Mouse (Mus musculus) heart, postnatal 0 days (tissue): Measurements from ENCODE around the gene Gm28308. TPM values are rescaled to one million over a fixed set of nuclear protein-coding genes. Genes with fewer than 3 reads are reported as not detected.

Experiments used
- ATAC-seq: fragments of 200-750 bp; cut with Nextera tagmentation; 2 replicates; pipeline ENCODE4 v1.8.0; 2017; ENCODE audit warnings: low read depth, moderate number of reproducible peaks, moderate library complexity; ENCODE audit not compliant: insufficient read depth
- DNase-seq: peaks from one replicate; pipeline ENCODE4 v3.0.0-alpha.2; 2016; ENCODE audit warnings: low spot score
- H3K27ac ChIP-seq: fragments of 300-500 bp; sonication (generic); 2 replicates; pipeline ENCODE4 v1.5.1; 2014; ENCODE audit warnings: low read depth, mild to moderate bottlenecking
- H3K27me3 ChIP-seq: fragments of 300-500 bp; sonication (generic); 2 replicates; pipeline ENCODE4 v1.6.1; 2014; ENCODE audit warnings: low read length, mixed read lengths; ENCODE audit not compliant: control insufficient read depth, insufficient read depth
- H3K36me3 ChIP-seq: fragments of 300-500 bp; sonication (generic); replicated peaks from 2 replicates; pipeline ENCODE4 v1.6.1; 2014; ENCODE audit warnings: low read length, mixed read lengths; ENCODE audit not compliant: control insufficient read depth, insufficient read depth
- H3K4me1 ChIP-seq: fragments of 300-500 bp; sonication (generic); 2 replicates; pipeline ENCODE4 v1.6.1; 2014; ENCODE audit warnings: antibody characterized with exemption; ENCODE audit not compliant: control insufficient read depth, insufficient read depth
- H3K4me2 ChIP-seq: fragments of 300-500 bp; sonication (generic); 2 replicates; pipeline ENCODE4 v1.6.1; 2014; ENCODE audit warnings: low read depth, mild to moderate bottlenecking, low read length, moderate library complexity
- H3K4me3 ChIP-seq: fragments of 300-500 bp; sonication (generic); 2 replicates; pipeline ENCODE4 v1.5.1; 2014; ENCODE audit warnings: low read depth, low read length
- H3K9ac ChIP-seq: fragments of 300-500 bp; sonication (generic); replicated peaks from 2 replicates; pipeline ENCODE4 v1.6.1; 2014; ENCODE audit warnings: low read depth, low read length, mixed read lengths
- H3K9me3 ChIP-seq: fragments of 300-500 bp; sonication (generic); replicated peaks from 2 replicates; pipeline ENCODE4 v1.6.1; 2016; ENCODE audit warnings: low read length; ENCODE audit not compliant: control insufficient read depth
- CTCF ChIP-seq: IDR thresholded peaks from 2 replicates; pipeline ENCODE4 v1.5.1; 2016; ENCODE audit warnings: antibody characterized with exemption, control low read depth, low read depth
- EP300 ChIP-seq: IDR thresholded peaks from 2 replicates; pipeline ENCODE4 v1.6.1; 2016; ENCODE audit warnings: antibody characterized with exemption, low read depth
- WGBS: fragments of 180-500 bp; shearing (Covaris S2); extraction: QIAGEN DNeasy Blood & Tissue Kit; methylation state at CpG from one replicate; pipeline ENCODE4 v1.1.7; 2014; 5-methylcytosine and 5-hydroxymethylcytosine counted together
- polyA plus RNA-seq: library from polyadenylated mRNA; unstranded; fragments of >200 nt; fragmentation: Nextera tagmentation; extraction: Ambion mirVana; gene quantifications from 2 replicates; pipeline ENCODE4 v1.2.1, GENCODE M21; 2015
- total RNA-seq: library from RNA; depleted of rRNA; stranded (reverse); fragments of >200 nt; gene quantifications from 2 replicates; pipeline ENCODE4 v1.2.3, GENCODE M21; 2014; ENCODE audit warnings: low replicate concordance

The Gm28308 gene
- total and polyA plus RNA-seq, 2 experiments from 2014 or later = not detected

- TF ChIP-seq EP300 (no peak), CTCF (no peak)
- Histone ChIP-seq H3K27me3 (peaks cover 99% of the 10 kb centered on the region), H3K4me2 (peak within 1 kb of the TSS; percentile 49), H3K9me3 (no peaks in the 10 kb centered on the region), H3K36me3 (no peaks in the 10 kb centered on the region), H3K4me1 (no peaks in the 10 kb centered on the region), H3K9ac (no peak within 1 kb of the TSS), H3K27ac (no peak within 1 kb of the TSS), H3K4me3 (peak within 1 kb of the TSS; percentile 33)
- ATAC-seq (no peak), DNase-seq (no peak)
- WGBS = 3% methylated on average over 47 of the region's 47 CpGs
Observed at GRCm38 (mm10) chr6:52208072-52208867, 4.9 kb downstream of the Gm28308 start, which contains the start of gene Hoxa6. Gene Hoxa6 (minus strand): TSS chr6:52208722.

GRCm38 (mm10) chr6:52207684-52207976 lies 5.5 kb downstream of the Gm28308 start:
- Histone ChIP-seq H3K27me3 (peaks cover 99% of the 10 kb centered on the region), H3K9ac (no peak overlapping the region), H3K27ac (no peak overlapping the region), H3K9me3 (no peaks in the 10 kb centered on the region), H3K4me3 (no peak overlapping the region), H3K4me2 (no peak overlapping the region), H3K4me1 (no peaks in the 10 kb centered on the region), H3K36me3 (no peaks in the 10 kb centered on the region)
- no peak for TF ChIP-seq EP300
- no peak for TF ChIP-seq CTCF
- DNase-seq = no peak
- no peak for ATAC-seq

GRCm38 (mm10) chr6:52206882-52207683 lies 6.1 kb downstream of the Gm28308 start:
- Histone ChIP-seq H3K27ac (no peak overlapping the region), H3K36me3 (no peaks in the 10 kb centered on the region), H3K4me1 (no peaks in the 10 kb centered on the region), H3K4me3 (no peak overlapping the region), H3K27me3 (peaks cover 99% of the 10 kb centered on the region), H3K9ac (no peak overlapping the region), H3K4me2 (no peak overlapping the region), H3K9me3 (no peaks in the 10 kb centered on the region)
- WGBS = 13% methylated on average over 4 of the region's 4 CpGs
- ATAC-seq (no peak), DNase-seq (no peak)
- TF ChIP-seq CTCF (no peak), EP300 (no peak)

GRCm38 (mm10) chr6:52205638-52206621 lies 7.2 kb downstream of the Gm28308 start:
- H3K4me3 ChIP-seq = peak overlapping the region; percentile 2; the same call in 1 of the 2 replicates
- H3K4me1 ChIP-seq = no peaks in the 10 kb centered on the region
- TF ChIP-seq CTCF (no peak), EP300 (no peak)
- 5% methylated on average over 55 of the region's 55 CpGs for WGBS
- ATAC-seq (no peak), DNase-seq (no peak)
- H3K36me3 ChIP-seq = no peaks in the 10 kb centered on the region
- no peaks in the 10 kb centered on the region for H3K9me3 ChIP-seq
- H3K27me3 ChIP-seq = peaks cover 99% of the 10 kb centered on the region
- no peak overlapping the region for H3K27ac ChIP-seq
- no peak overlapping the region for H3K4me2 ChIP-seq
- no peak overlapping the region for H3K9ac ChIP-seq

GRCm38 (mm10) chr6:52205221-52205620 lies 7.9 kb downstream of the Gm28308 start:
- no peak overlapping the region for H3K4me3 ChIP-seq
- H3K9ac ChIP-seq = no peak overlapping the region

More at GRCm38 (mm10) chr6:52205221-52205620, 7.9 kb downstream of the Gm28308 start:
- Histone ChIP-seq H3K4me1 (no peaks in the 10 kb centered on the region), H3K9me3 (no peaks in the 10 kb centered on the region), H3K27me3 (peaks cover 99% of the 10 kb centered on the region), H3K4me2 (no peak overlapping the region), H3K27ac (no peak overlapping the region), H3K36me3 (no peaks in the 10 kb centered on the region)
- ATAC-seq (no peak), DNase-seq (no peak)
- TF ChIP-seq CTCF = no peak
- no peak for TF ChIP-seq EP300
- WGBS = 9% methylated on average over 14 of the region's 14 CpGs
